Mouse (Mus musculus) cerebellum, adult 2 months (tissue): ENCODE measurements around the gene Plekhf1. TPM values are rescaled to one million over a fixed set of nuclear protein-coding genes. Genes with fewer than 3 reads are reported as not detected.

ENCODE experiments used
- DNase-seq, 2 experiments: peaks; one replicate each; pipeline ENCODE4 v3.0.0; 2021
- H3K27ac ChIP-seq: fragments of 200-500 bp; 2 replicates; pipeline ENCODE4 v1.5.1; 2012; ENCODE audit warnings: low read length, control low read depth, inconsistent platforms; ENCODE audit not compliant: insufficient read depth
- H3K27me3 ChIP-seq: fragments of 200-500 bp; 2 replicates; pipeline ENCODE4 v1.6.1; 2012; ENCODE audit warnings: inconsistent platforms, mild to moderate bottlenecking, low read length, moderate library complexity; ENCODE audit not compliant: control insufficient read depth, insufficient read depth
- H3K4me1 ChIP-seq: fragments of 200-500 bp; 2 replicates; pipeline ENCODE4 v1.6.1; 2011; ENCODE audit warnings: low read length; ENCODE audit not compliant: control insufficient read depth, insufficient read depth
- H3K4me3 ChIP-seq: fragments of 200-500 bp; replicated peaks from 2 replicates; pipeline ENCODE3; 2011; ENCODE audit warnings: mild to moderate bottlenecking, low read depth, low read length, control low read depth; ENCODE audit not compliant: insufficient read depth
- CTCF ChIP-seq: fragments of 200-500 bp; IDR thresholded peaks from 2 replicates; pipeline ENCODE4 v1.5.1; 2011; ENCODE audit warnings: low read depth, mild to moderate bottlenecking, control low read depth, low read length, moderate library complexity, borderline replicate concordance; ENCODE audit not compliant: insufficient read depth
- POLR2A ChIP-seq: fragments of 200-500 bp; IDR thresholded peaks from 2 replicates; pipeline ENCODE4 v1.6.1; 2011; ENCODE audit warnings: low read length, control low read depth, borderline replicate concordance; ENCODE audit not compliant: insufficient read depth
- WGBS: fragments of 180-500 bp; shearing (Covaris S2); methylation state at CpG from one replicate; pipeline ENCODE4 v1.1.7; 2018; 5-methylcytosine and 5-hydroxymethylcytosine counted together
- polyA plus RNA-seq: library from polyadenylated mRNA; depleted of rRNA; stranded (reverse); fragments of >200 nt; gene quantifications from 2 replicates; pipeline ENCODE4 v1.2.3, GENCODE M21; 2012; rRNA removed

Gene Plekhf1
- polyA plus RNA-seq, result 8.2 and 10.2 TPM in 2 replicates

DNA sequence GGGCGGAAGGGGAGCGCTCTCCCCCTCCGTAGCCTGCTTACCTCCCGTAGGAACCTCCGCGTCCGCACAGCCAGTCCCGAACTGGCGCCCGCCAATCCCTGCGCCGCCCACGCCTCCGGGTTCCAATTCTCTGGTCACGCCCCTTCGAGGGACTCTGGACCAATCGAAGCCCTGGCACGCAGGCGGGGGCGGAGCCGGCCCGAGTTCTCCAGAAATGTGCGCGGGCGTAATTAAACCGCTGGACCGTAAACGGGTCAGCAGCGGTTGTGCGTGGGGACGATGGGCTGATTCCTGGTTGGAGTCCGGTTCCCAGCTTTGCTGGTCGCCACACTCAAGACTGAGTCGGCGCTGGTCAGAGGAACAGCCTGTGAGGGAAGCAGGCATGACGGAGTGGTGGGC, at the start of gene Plekhf1:
Plekhf1 (minus strand) TSS at position 117 of the 399 bp plus-strand sequence.
- WGBS, result 1% methylated on average over 36 of the region's 36 CpGs
- Histone ChIP-seq H3K27ac (peak within 1 kb of the TSS; percentile 70), H3K27me3 (no peaks in the 10 kb centered on the region), H3K4me1 (peaks cover 8% of the 10 kb centered on the region), H3K4me3 (peak within 1 kb of the TSS; percentile 72)
- TF ChIP-seq POLR2A (peak; percentile 78), CTCF (no peak)
- DNase-seq, result peak; percentile 95 to 96

- Histone ChIP-seq H3K4me1 (peaks cover 6% of the 10 kb centered on the region), H3K4me3 (no peak overlapping the region), H3K27ac (no peak overlapping the region), H3K27me3 (no peaks in the 10 kb centered on the region)
- no peak for DNase-seq
- no peak for TF ChIP-seq POLR2A
- TF ChIP-seq CTCF, result no peak
Measured at GRCm38 (mm10) chr7:38272551-38272950, 44.7 kb upstream of the Plekhf1 start.

DNA sequence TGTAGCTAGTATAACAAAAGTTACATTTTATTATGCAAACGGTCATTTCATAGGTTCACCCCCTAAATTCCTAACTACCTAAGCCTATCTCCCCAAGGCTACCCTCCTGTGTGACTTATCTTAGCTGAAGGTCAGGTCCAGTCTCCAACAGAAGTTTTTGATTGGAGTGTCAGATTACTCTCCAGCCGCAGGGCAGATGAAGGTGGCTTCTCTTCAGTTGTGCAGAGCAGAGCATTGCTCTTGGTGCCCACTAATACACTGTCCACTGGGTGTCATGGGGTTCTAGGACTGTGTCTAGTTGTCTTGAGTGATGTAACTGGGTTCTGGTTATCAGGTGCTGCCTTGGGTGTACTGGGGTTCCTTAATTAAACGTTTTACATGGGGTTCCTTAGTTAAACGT, 44.0 kb upstream of the Plekhf1 start:
- peak overlapping the region; percentile 42 for H3K4me3 ChIP-seq
- H3K27me3 ChIP-seq, result no peaks in the 10 kb centered on the region
- no peak overlapping the region for H3K27ac ChIP-seq
- peak in 1 of 2 experiments; percentile 14 for DNase-seq
- no peak for TF ChIP-seq CTCF
- TF ChIP-seq POLR2A, result no peak
- WGBS, result 9% methylated on average over 4 of the region's 4 CpGs
- peaks cover 6% of the 10 kb centered on the region for H3K4me1 ChIP-seq

DNA sequence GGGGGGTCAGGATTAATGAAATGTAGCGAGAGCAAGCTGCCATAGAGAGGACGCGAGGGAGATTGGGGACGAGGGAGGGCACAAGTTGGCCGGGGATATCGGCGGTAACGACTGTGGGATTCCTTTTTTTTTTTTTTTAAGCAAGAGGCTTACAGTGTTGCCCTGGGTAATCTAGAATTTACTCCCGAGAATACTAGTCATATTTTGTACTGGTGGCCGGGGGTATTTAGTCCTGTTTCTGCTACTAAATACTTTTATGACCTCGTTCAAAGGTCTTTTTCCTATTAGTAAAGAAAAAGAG, 43.6 kb upstream of the Plekhf1 start:
- peak overlapping the region; percentile 84 for H3K27ac ChIP-seq
- H3K4me1 ChIP-seq, result peaks cover 6% of the 10 kb centered on the region
- no peaks in the 10 kb centered on the region for H3K27me3 ChIP-seq
- H3K4me3 ChIP-seq, result peak overlapping the region; percentile 99
- WGBS, result under 1% methylated on average over 11 of the region's 11 CpGs
- TF ChIP-seq CTCF, result no peak
- no peak for TF ChIP-seq POLR2A
- no peak for DNase-seq

DNA sequence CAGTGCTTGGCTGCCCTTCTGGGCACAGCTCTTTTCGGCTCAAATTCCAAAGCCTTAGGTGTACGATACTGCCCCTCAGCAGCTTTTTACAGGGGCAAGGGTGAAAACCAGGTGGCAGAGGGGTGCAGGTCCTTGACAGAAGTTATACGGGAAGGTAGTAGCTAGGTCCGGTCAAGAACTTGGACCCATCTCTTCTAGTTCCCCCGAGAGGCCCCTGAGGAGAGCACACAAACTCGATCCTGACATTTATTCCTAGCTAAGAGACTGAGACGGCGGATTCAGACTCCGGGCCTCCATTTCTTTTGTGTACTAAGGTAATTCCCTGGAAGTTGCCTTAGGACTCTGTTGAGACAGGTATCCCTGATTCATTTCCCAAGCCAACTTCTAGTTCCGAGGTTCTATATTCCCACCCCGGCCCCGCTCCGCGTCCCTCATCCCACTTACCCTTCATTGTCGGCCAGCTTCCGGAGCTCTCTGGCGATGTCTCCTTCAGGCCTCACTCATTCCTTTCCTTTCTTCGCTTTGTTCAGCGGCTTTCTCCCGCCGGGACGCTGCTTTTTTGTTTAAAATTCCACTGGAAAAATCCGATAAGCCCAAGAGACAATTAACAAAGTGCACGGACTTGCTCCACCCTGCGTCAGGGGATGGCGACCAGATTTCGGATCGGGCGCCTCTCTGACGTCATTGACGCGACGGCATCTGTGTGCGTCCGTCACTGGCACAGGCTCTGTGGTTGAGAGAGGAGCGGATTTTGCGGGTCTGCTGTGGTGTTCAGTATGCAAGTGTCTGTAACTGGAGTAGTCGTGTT, 43.1 kb upstream of the Plekhf1 start, which contains the start of gene Pop4:
Pop4 (minus strand) TSS at position 721 of the 808 bp plus-strand sequence.
- Histone ChIP-seq H3K27me3 (no peaks in the 10 kb centered on the region), H3K27ac (peak within 1 kb of the TSS; percentile 84), H3K4me3 (peak within 1 kb of the TSS; percentile 99), H3K4me1 (peaks cover 6% of the 10 kb centered on the region)
- WGBS, result under 1% methylated on average over 38 of the region's 38 CpGs
- TF ChIP-seq CTCF (no peak), POLR2A (peak; percentile 98)
- peak; percentile 91 to 94 for DNase-seq

GRCm38 (mm10) chr7:38267006-38267680, 39.3 kb upstream of the Plekhf1 start:
- 49% methylated on average over 8 of the region's 8 CpGs for WGBS
- DNase-seq, result peak; percentile 77 to 78
- Histone ChIP-seq H3K4me3 (no peak overlapping the region), H3K27ac (no peak overlapping the region), H3K4me1 (peaks cover 13% of the 10 kb centered on the region), H3K27me3 (no peaks in the 10 kb centered on the region)
- no peak for TF ChIP-seq POLR2A
- peak; percentile 78; the same call in 1 of the 2 replicates for TF ChIP-seq CTCF

GRCm38 (mm10) chr7:38262406-38262805, 34.6 kb upstream of the Plekhf1 start:
- H3K4me1 ChIP-seq, result peaks cover 11% of the 10 kb centered on the region
- WGBS, result 9% methylated on average over 5 of the region's 5 CpGs
- TF ChIP-seq CTCF, result no peak
- DNase-seq, result peak; percentile 74 to 79
- H3K27ac ChIP-seq, result no peak overlapping the region
- no peaks in the 10 kb centered on the region for H3K27me3 ChIP-seq
- H3K4me3 ChIP-seq, result no peak overlapping the region

DNA sequence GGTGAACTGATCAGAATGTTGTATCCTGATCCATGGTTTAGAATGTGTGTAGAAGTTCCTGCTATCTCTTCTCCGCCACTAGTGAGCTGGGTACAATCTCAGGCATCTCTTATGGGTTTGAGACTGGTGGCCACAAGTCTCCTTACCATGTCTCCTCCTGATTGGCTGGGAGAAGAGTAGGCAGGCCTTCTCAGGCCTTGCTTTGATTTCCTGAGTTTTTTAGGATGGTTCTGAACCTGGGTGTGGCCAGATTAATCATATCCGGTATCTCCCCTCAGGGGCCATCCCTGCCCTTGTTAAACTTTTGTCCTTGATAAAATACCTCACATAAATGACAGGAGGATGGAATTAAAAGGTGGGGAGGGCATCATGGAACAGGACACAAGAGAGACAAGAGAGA, 31.8 kb upstream of the Plekhf1 start:
- H3K27me3 ChIP-seq, result no peaks in the 10 kb centered on the region
- H3K4me3 ChIP-seq, result no peak overlapping the region
- no peak for DNase-seq
- 96% methylated on average over 2 of the region's 2 CpGs for WGBS
- peaks cover 11% of the 10 kb centered on the region for H3K4me1 ChIP-seq
- H3K27ac ChIP-seq, result no peak overlapping the region
- TF ChIP-seq CTCF (no peak), POLR2A (no peak)
